In genomic region chr11:43643180-43643591, GRCm38 (mm10) we compare ENCODE assay signal across 9 mouse cellular contexts. TPM values are rescaled to one million over a fixed set of nuclear protein-coding genes. Genes with fewer than 3 reads are reported as not detected.
DNase-seq lines count a peak whose midpoint lies in the region; ATAC-seq and TF ChIP-seq lines count a peak whose summit lies in the region.
"Had no signal": no experiment of that assay in that cellular context is flagged by ENCODE, and none has a peak within 500 bp of the region (broad histone marks: within the 10 kb centered on the region; RNA-seq: fewer than 3 reads in every experiment).

No protein-coding gene starts in this region.

- no peak for TF ChIP-seq EP300 in lung, postnatal 0 days (IDR thresholded peaks at IDR 0.05)

- peaks cover 14% of the 10 kb centered on the region for H3K4me1 ChIP-seq in limb, embryonic 12.5 days (replicated peaks)
- H3K4me1 ChIP-seq in limb, embryonic 10.5 days = peaks cover 12% of the 10 kb centered on the region
- peaks cover 15% of the 10 kb centered on the region for H3K4me1 ChIP-seq in forebrain, embryonic 12.5 days
- peaks cover 6% of the 10 kb centered on the region for H3K4me1 ChIP-seq in lung, postnatal 0 days (ENCODE audit: insufficient read depth, low read depth, low read length)

- intact Hi-C loops in heart, postnatal 10 days (cut with DNase I) = no loop called here

- DNase-seq in limb, embryonic 10.5 days (ENCODE audit: low spot score) = no peak
- DNase-seq in heart, postnatal 10 days = peak; percentile 83 to 86
- DNase-seq in kidney, postnatal 14 days = peak; percentile 92
- DNase-seq in lung, postnatal 0 days (ENCODE audit: low spot score) = peak; percentile 81
- DNase-seq in retina, postnatal 7 days (ENCODE audit: low read depth, low spot score) = peak; percentile 70

- WGBS in limb, embryonic 12.5 days = 47% methylated on average over 2 of the region's 2 CpGs
- WGBS in limb, embryonic 10.5 days = 48% methylated on average over 2 of the region's 2 CpGs
- 38% methylated on average over 2 of the region's 2 CpGs for WGBS in forebrain, embryonic 12.5 days
- WGBS in lung, postnatal 0 days = 3% methylated on average over 2 of the region's 2 CpGs

- H3K9me3 ChIP-seq in limb, embryonic 12.5 days = no peaks in the 10 kb centered on the region
- H3K9me3 ChIP-seq in limb, embryonic 10.5 days (replicated peaks) = no peaks in the 10 kb centered on the region
- H3K9me3 ChIP-seq in forebrain, embryonic 12.5 days = 0 out of 2 replicates have a peak, but pooled peaks cover 4% of the 10 kb centered on the region
- H3K9me3 ChIP-seq in lung, postnatal 0 days (ENCODE audit: low read length) = no peaks in the 10 kb centered on the region

- no peaks in the 10 kb centered on the region for H3K36me3 ChIP-seq in limb, embryonic 12.5 days
- H3K36me3 ChIP-seq in limb, embryonic 10.5 days = no peaks in the 10 kb centered on the region
- no peaks in the 10 kb centered on the region for H3K36me3 ChIP-seq in forebrain, embryonic 12.5 days (replicated peaks)
- no peaks in the 10 kb centered on the region for H3K36me3 ChIP-seq in lung, postnatal 0 days (ENCODE audit: insufficient read depth, low read length)

- H3K4me2 ChIP-seq in limb, embryonic 12.5 days = no peak overlapping the region
- H3K4me2 ChIP-seq in forebrain, embryonic 12.5 days = no peak overlapping the region
- H3K4me2 ChIP-seq in lung, postnatal 0 days (replicated peaks; ENCODE audit: low read depth, low read length) = peak overlapping the region; percentile 27; the same call in 1 of the 2 replicates

- no peaks in the 10 kb centered on the region for H3K27me3 ChIP-seq in limb, embryonic 12.5 days
- H3K27me3 ChIP-seq in limb, embryonic 10.5 days (ENCODE audit: low read depth, poor library complexity, severe bottlenecking) = no peaks in the 10 kb centered on the region
- H3K27me3 ChIP-seq in forebrain, embryonic 12.5 days = no peaks in the 10 kb centered on the region
- H3K27me3 ChIP-seq in lung, postnatal 0 days (replicated peaks; ENCODE audit: insufficient read depth, low read length) = no peaks in the 10 kb centered on the region

- H3K27ac ChIP-seq in limb, embryonic 12.5 days = peak overlapping the region; percentile 36
- no peak overlapping the region; the same call in 1 of the 2 replicates for H3K27ac ChIP-seq in limb, embryonic 10.5 days
- peak overlapping the region; percentile 67 for H3K27ac ChIP-seq in forebrain, embryonic 12.5 days
- no peak overlapping the region for H3K27ac ChIP-seq in lung, postnatal 0 days (ENCODE audit: low read length)

- H3K4me3 ChIP-seq in limb, embryonic 12.5 days (replicated peaks) = no peak overlapping the region
- no peak overlapping the region for H3K4me3 ChIP-seq in limb, embryonic 10.5 days
- no peak overlapping the region for H3K4me3 ChIP-seq in forebrain, embryonic 12.5 days (replicated peaks)
- H3K4me3 ChIP-seq in lung, postnatal 0 days (ENCODE audit: low read depth, low read length) = no peak overlapping the region

- TF ChIP-seq CTCF in lung, postnatal 0 days (IDR thresholded peaks at IDR 0.05) = no peak

- H3K9ac ChIP-seq in limb, embryonic 12.5 days (replicated peaks) = no peak overlapping the region
- no peak overlapping the region for H3K9ac ChIP-seq in forebrain, embryonic 12.5 days
- H3K9ac ChIP-seq in lung, postnatal 0 days (replicated peaks; ENCODE audit: low read depth) = no peak overlapping the region

- peak; percentile 64 for ATAC-seq in limb, embryonic 12.5 days (ENCODE audit: insufficient number of reproducible peaks, insufficient read depth, low FRiP score, low TSS enrichment, low read depth)
- peak; percentile 82 for ATAC-seq in forebrain, embryonic 12.5 days (ENCODE audit: low FRiP score)
- peak; percentile 92 for ATAC-seq in lung, postnatal 0 days
- ATAC-seq in erythroid progenitor cell, adult 5-6 weeks (replicated peaks; ENCODE audit: low FRiP score, poor library complexity, severe bottlenecking) = no peak

RNA-seq across cellular contexts. Expression of gene Pwwp2a, which starts 38.6 kb away (rescaled TPM):
- 43.4 and 49.7 TPM in 2 replicates for polyA plus RNA-seq in limb, embryonic 12.5 days (2016; fragmentation: Nextera tagmentation; extraction: Ambion mirVana)
- polyA plus RNA-seq in limb, embryonic 10.5 days (2016; fragmentation: Nextera tagmentation; extraction: Ambion mirVana) = 30.6 and 34.4 TPM in 2 replicates
- 44.9 and 48.4 TPM in 2 replicates for polyA plus RNA-seq in forebrain, embryonic 12.5 days (2016; fragmentation: Nextera tagmentation; extraction: Ambion mirVana)
- total RNA-seq in heart, postnatal 10 days (2021) = 10 to 100 TPM; 30.4 to 34.2 TPM
- 14.2 and 17.0 TPM in 2 replicates for polyA plus RNA-seq in lung, postnatal 0 days (2015; fragmentation: Nextera tagmentation; extraction: Ambion mirVana)
- total RNA-seq in erythroid progenitor cell, adult 5-6 weeks (2015; ENCODE audit: low replicate concordance) = 67.0 and 91.8 TPM in 2 replicates
- 77.2 and 90.6 TPM in 2 replicates for total RNA-seq in erythroid progenitor cell, adult 5-6 weeks (2017; ENCODE audit: low replicate concordance)

RNA-seq across cellular contexts. Expression of gene Fabp6, which starts 41.8 kb away (rescaled TPM):
- polyA plus RNA-seq in limb, embryonic 12.5 days (2016; fragmentation: Nextera tagmentation; extraction: Ambion mirVana) = not detected in 2 replicates
- not detected in 2 replicates for polyA plus RNA-seq in limb, embryonic 10.5 days (2016; fragmentation: Nextera tagmentation; extraction: Ambion mirVana)
- polyA plus RNA-seq in forebrain, embryonic 12.5 days (2016; fragmentation: Nextera tagmentation; extraction: Ambion mirVana) = not detected in 2 replicates
- total RNA-seq in heart, postnatal 10 days (2021) = not detected
- polyA plus RNA-seq in lung, postnatal 0 days (2015; fragmentation: Nextera tagmentation; extraction: Ambion mirVana) = 0.47 TPM in 1 of 2 replicates, not detected in the other
- not detected in 2 replicates for total RNA-seq in erythroid progenitor cell, adult 5-6 weeks (2015; ENCODE audit: low replicate concordance)
- total RNA-seq in erythroid progenitor cell, adult 5-6 weeks (2017; ENCODE audit: low replicate concordance) = not detected in 2 replicates
- polyA plus RNA-seq: gonadal fat pad, adult 2 months had no signal

RNA-seq across cellular contexts. Expression of gene 4933415A04Rik, which starts 56.3 kb away (rescaled TPM):
- polyA plus RNA-seq in limb, embryonic 12.5 days (2016; fragmentation: Nextera tagmentation; extraction: Ambion mirVana) = 4.6 and 6.3 TPM in 2 replicates
- polyA plus RNA-seq in limb, embryonic 10.5 days (2016; fragmentation: Nextera tagmentation; extraction: Ambion mirVana) = 9.7 and 11.2 TPM in 2 replicates
- polyA plus RNA-seq in forebrain, embryonic 12.5 days (2016; fragmentation: Nextera tagmentation; extraction: Ambion mirVana) = 5.8 and 6.1 TPM in 2 replicates
- total RNA-seq in heart, postnatal 10 days (2021) = 1 to 10 TPM; 2.7 to 3.4 TPM
- 2.9 and 3.9 TPM in 2 replicates for polyA plus RNA-seq in lung, postnatal 0 days (2015; fragmentation: Nextera tagmentation; extraction: Ambion mirVana)
- not detected in 2 replicates for total RNA-seq in erythroid progenitor cell, adult 5-6 weeks (2015; ENCODE audit: low replicate concordance)
- total RNA-seq in erythroid progenitor cell, adult 5-6 weeks (2017; ENCODE audit: low replicate concordance) = not detected in 2 replicates

Comparison
In these comparisons a context has a peak if more than half of its experiments do, and no peak if none do; other contexts are left out.
1. H3K27ac ChIP-seq: peak in limb, embryonic 12.5 days (single experiment) and forebrain, embryonic 12.5 days (single experiment); none in limb, embryonic 10.5 days (single experiment) and lung, postnatal 0 days (single experiment).